Mouse (Mus musculus) forebrain, embryonic 14.5 days (tissue): ENCODE measurements at regions not wholly inside any gene's neighbourhood (a gene's known extent, or its start where the extent isn't known, plus 50 kb on each side); places are given as distances from the start of the nearest gene placed in this dataset.
A peak's percentile ranks its signal among the peaks of the same experiment; 100 is the strongest.

Source experiments
- ATAC-seq: fragments of 200-750 bp; cut with Nextera tagmentation; 2 replicates; pipeline ENCODE4 v1.8.0; 2017; ENCODE audit warnings: mild to moderate bottlenecking, moderate library complexity
- DNase-seq: peaks from one replicate; pipeline ENCODE4 v3.0.0-alpha.2; 2015; ENCODE audit warnings: low spot score
- H3K27ac ChIP-seq: fragments of 300-500 bp; sonication (generic); 2 replicates; pipeline ENCODE4 v1.5.1; 2014; ENCODE audit warnings: low read depth, mild to moderate bottlenecking, control low read depth, low read length, moderate library complexity
- H3K27me3 ChIP-seq: fragments of 300-500 bp; sonication (generic); replicated peaks from 2 replicates; pipeline ENCODE4 v1.6.1; 2014; ENCODE audit warnings: low read length, control low read depth, mixed read lengths; ENCODE audit not compliant: control insufficient read depth, insufficient read depth
- H3K36me3 ChIP-seq: fragments of 300-500 bp; sonication (generic); 2 replicates; pipeline ENCODE4 v1.6.1; 2014; ENCODE audit warnings: low read length, control low read depth; ENCODE audit not compliant: control insufficient read depth, insufficient read depth
- H3K4me1 ChIP-seq: fragments of 300-500 bp; sonication (generic); 2 replicates; pipeline ENCODE4 v1.6.1; 2014; ENCODE audit warnings: antibody characterized with exemption, low read length, control low read depth; ENCODE audit not compliant: control insufficient read depth, insufficient read depth
- H3K4me2 ChIP-seq: fragments of 300-500 bp; sonication (generic); 2 replicates; pipeline ENCODE4 v1.6.1; 2014; ENCODE audit warnings: mild to moderate bottlenecking, control low read depth, low read length
- H3K4me3 ChIP-seq: fragments of 300-500 bp; sonication (generic); 2 replicates; pipeline ENCODE4 v1.5.1; 2014; ENCODE audit warnings: low read depth, low read length, control low read depth
- H3K9ac ChIP-seq: fragments of 300-500 bp; sonication (generic); 2 replicates; pipeline ENCODE4 v1.6.1; 2014; ENCODE audit warnings: mild to moderate bottlenecking, low read length, control low read depth, moderate library complexity
- H3K9me3 ChIP-seq: fragments of 300-500 bp; sonication (generic); replicated peaks from 2 replicates; pipeline ENCODE4 v1.6.1; 2016; ENCODE audit warnings: low read length, control low read depth, mixed read lengths; ENCODE audit not compliant: control insufficient read depth
- whole genome bisulfite sequencing: fragments of 180-500 bp; shearing (Covaris S2); extraction: QIAGEN DNeasy Blood & Tissue Kit; methylation state at CpG from one replicate; pipeline ENCODE4 v1.1.7; 2014; 5-methylcytosine and 5-hydroxymethylcytosine counted together

DNA sequence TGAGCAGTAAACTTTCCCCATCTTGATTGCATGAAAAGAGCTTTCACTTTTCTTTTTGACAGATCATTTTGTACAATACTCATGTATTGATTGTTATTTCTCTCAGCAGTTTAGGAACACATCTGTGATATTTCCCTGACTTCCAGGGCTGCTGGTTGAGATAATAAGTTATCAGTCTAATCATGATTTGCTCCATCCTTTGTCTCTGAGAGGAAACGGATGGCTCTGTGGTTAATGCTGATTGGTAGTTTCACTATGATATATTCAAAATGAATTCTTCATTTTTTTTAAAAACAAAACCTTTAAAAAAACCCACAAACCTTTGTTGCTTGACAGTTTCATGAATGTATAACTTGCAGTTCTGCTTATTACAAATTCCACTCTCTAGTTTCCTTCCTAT is 160.8 kb downstream of the Pdgfra start:
- no peak overlapping the region for H3K4me2 ChIP-seq
- DNase-seq (no peak), ATAC-seq (no peak)
- H3K9me3 ChIP-seq: no peaks in the 10 kb centered on the region
- H3K4me3 ChIP-seq: no peak overlapping the region
- 89% methylated on average over 1 of the region's 1 CpGs for WGBS
- H3K4me1 ChIP-seq: no peaks in the 10 kb centered on the region
- no peaks in the 10 kb centered on the region for H3K36me3 ChIP-seq
- no peak overlapping the region for H3K9ac ChIP-seq
- no peaks in the 10 kb centered on the region for H3K27me3 ChIP-seq
- no peak overlapping the region for H3K27ac ChIP-seq

DNA sequence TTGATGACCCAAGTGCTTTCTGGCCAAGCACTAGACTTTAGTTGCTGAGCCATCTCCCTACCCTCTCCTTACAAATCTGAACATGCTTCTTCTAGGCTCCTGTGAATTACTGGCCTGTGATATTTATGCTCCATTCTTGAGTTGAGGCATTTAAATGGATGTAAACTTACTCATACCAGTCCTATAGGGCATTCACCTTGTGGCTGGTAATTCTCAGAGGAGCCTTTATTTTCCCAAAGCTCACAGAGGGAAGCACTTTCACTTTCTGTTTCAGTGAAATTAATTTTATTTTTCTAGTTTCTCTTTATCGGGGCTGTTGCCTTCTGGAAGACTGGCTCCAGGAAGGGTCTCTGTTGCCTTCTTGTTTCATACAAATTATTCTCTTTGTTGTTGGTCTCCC is 163.9 kb downstream of the Pdgfra start:
- DNase-seq: no peak
- no peak overlapping the region for H3K27ac ChIP-seq
- ATAC-seq: no peak
- H3K27me3 ChIP-seq: no peaks in the 10 kb centered on the region
- H3K36me3 ChIP-seq: no peaks in the 10 kb centered on the region
- no peak overlapping the region for H3K9ac ChIP-seq
- no peaks in the 10 kb centered on the region for H3K4me1 ChIP-seq
- 93% methylated on average over 1 of the region's 1 CpGs for WGBS
- no peaks in the 10 kb centered on the region for H3K9me3 ChIP-seq
- no peak overlapping the region for H3K4me2 ChIP-seq
- no peak overlapping the region for H3K4me3 ChIP-seq

DNA sequence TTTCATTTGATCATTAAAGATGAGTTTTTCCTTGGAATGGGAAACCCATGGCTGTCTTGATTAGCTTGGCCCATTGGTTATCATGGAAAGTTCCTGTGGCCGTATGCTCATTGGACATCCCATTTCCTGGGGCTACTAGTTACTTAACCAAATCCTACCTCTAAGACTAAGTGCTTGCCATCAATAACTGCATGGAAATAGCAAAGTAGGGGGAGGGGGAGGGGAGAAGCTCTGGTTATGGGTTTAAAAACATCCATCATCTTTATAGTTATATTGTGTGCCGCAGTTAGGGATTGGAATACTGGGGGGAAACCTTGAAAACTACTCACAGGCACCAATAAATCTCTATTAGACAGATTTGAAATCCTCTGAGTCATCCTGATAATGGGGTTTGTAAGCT is 168.4 kb downstream of the Pdgfra start:
- WGBS: 94% methylated on average over 2 of the region's 2 CpGs
- H3K4me1 ChIP-seq: no peaks in the 10 kb centered on the region
- no peak overlapping the region for H3K9ac ChIP-seq
- no peaks in the 10 kb centered on the region for H3K27me3 ChIP-seq
- ATAC-seq (no peak), DNase-seq (no peak)
- no peak overlapping the region for H3K4me3 ChIP-seq
- H3K27ac ChIP-seq: no peak overlapping the region
- no peak overlapping the region for H3K4me2 ChIP-seq
- H3K36me3 ChIP-seq: no peaks in the 10 kb centered on the region
- H3K9me3 ChIP-seq: no peaks in the 10 kb centered on the region

DNA sequence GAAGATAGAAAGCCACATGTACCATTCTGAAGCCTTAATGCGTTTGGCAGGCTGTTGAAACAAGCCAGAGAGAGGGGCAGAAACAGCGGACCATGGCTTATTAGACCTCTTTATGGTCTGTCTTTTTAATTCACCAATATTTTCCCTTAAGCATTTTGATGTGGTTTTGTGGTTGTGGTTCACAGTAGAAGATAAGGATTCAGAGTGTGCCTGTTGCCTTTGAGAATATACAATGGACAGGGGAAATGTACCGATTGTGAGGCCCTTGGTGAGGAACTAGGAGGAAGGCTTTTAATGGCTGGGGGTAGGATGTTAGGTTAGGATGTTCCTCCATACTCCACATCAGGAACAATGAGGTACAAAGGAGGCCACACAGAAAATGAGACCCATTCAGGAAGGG is 182.0 kb downstream of the Pdgfra start:
- no peaks in the 10 kb centered on the region for H3K36me3 ChIP-seq
- no peak overlapping the region for H3K27ac ChIP-seq
- WGBS: 93% methylated on average over 3 of the region's 3 CpGs
- H3K4me3 ChIP-seq: no peak overlapping the region
- H3K4me2 ChIP-seq: no peak overlapping the region
- no peaks in the 10 kb centered on the region for H3K9me3 ChIP-seq
- no peak for ATAC-seq
- no peak overlapping the region for H3K9ac ChIP-seq
- no peaks in the 10 kb centered on the region for H3K27me3 ChIP-seq
- no peak for DNase-seq
- H3K4me1 ChIP-seq: no peaks in the 10 kb centered on the region

DNA sequence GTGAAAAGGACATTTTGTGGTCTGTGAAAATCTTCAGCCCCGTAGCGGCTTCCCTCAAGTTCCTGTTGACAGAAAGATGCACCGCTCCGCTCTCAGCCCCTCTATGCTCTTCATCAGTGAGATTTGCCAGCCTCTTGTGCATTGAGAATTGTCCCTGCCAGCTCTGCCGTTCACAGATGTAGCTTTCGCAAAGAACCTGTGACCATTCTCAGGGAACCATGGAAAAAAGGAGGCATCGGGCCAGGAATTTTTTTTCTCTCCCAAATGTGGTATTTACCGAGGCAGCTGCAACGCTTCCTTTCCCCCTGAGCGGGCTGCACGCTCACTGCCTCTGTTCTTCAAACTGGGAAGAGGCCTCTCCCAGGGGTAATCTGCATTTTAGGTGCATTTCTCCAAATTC is 184.4 kb downstream of the Pdgfra start:
- Histone ChIP-seq H3K9me3 (no peaks in the 10 kb centered on the region), H3K36me3 (no peaks in the 10 kb centered on the region), H3K27me3 (no peaks in the 10 kb centered on the region), H3K4me1 (no peaks in the 10 kb centered on the region), H3K4me2 (no peak overlapping the region), H3K4me3 (no peak overlapping the region), H3K27ac (no peak overlapping the region), H3K9ac (no peak overlapping the region)
- ATAC-seq (no peak), DNase-seq (peak; percentile 46)
- WGBS: 60% methylated on average over 11 of the region's 11 CpGs

DNA sequence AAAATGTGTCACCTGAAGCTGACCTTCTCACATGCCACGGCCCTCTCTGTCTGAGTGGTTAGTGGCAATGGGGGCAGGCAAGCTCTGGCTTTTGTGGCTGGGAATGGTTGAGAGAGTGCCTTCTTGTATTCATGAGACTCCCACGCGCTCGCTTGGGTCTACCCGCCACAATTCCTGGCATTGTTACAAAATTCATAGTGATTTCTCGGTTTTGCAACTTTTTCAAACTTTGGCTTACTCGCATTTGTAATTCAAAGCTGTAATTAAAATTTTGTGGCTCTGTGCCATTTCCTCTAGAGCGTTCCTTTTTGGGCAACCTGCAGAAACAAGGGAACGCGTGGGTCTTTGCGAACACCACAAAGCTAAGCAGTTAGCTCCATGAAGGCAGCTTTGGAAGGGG is 186.3 kb downstream of the Pdgfra start:
- Histone ChIP-seq H3K4me2 (no peak overlapping the region), H3K27me3 (peaks cover 3% of the 10 kb centered on the region; the same call in 1 of the 2 replicates), H3K9ac (no peak overlapping the region), H3K27ac (no peak overlapping the region), H3K4me1 (no peaks in the 10 kb centered on the region), H3K4me3 (no peak overlapping the region), H3K36me3 (no peaks in the 10 kb centered on the region), H3K9me3 (no peaks in the 10 kb centered on the region)
- DNase-seq (peak; percentile 22), ATAC-seq (no peak)
- 77% methylated on average over 11 of the region's 11 CpGs for WGBS

DNA sequence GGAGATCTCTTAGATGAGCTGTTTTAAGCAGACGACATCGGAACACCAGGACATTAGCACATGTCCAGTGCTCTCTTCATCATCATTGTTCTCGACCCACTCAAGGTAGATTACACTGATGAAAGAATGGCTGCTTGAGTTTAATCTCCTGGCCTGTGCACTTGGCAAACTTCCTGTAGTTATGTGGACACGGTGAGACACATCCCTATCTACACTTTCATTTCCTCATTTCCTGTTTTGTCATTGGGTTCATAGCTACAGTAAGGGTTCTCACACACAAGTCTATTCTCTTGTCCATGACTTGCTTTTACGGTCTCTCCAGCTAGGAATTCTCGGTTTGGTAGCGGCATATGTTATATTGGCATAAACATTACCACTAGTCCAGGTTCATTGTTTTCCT is 190.5 kb downstream of the Pdgfra start:
- H3K9ac ChIP-seq: no peak overlapping the region
- no peaks in the 10 kb centered on the region for H3K36me3 ChIP-seq
- H3K4me3 ChIP-seq: no peak overlapping the region
- no peak for ATAC-seq
- H3K27me3 ChIP-seq: peaks cover 25% of the 10 kb centered on the region
- 96% methylated on average over 7 of the region's 7 CpGs for WGBS
- no peak overlapping the region for H3K4me2 ChIP-seq
- no peak for DNase-seq
- H3K9me3 ChIP-seq: no peaks in the 10 kb centered on the region
- no peaks in the 10 kb centered on the region for H3K4me1 ChIP-seq
- H3K27ac ChIP-seq: no peak overlapping the region

DNA sequence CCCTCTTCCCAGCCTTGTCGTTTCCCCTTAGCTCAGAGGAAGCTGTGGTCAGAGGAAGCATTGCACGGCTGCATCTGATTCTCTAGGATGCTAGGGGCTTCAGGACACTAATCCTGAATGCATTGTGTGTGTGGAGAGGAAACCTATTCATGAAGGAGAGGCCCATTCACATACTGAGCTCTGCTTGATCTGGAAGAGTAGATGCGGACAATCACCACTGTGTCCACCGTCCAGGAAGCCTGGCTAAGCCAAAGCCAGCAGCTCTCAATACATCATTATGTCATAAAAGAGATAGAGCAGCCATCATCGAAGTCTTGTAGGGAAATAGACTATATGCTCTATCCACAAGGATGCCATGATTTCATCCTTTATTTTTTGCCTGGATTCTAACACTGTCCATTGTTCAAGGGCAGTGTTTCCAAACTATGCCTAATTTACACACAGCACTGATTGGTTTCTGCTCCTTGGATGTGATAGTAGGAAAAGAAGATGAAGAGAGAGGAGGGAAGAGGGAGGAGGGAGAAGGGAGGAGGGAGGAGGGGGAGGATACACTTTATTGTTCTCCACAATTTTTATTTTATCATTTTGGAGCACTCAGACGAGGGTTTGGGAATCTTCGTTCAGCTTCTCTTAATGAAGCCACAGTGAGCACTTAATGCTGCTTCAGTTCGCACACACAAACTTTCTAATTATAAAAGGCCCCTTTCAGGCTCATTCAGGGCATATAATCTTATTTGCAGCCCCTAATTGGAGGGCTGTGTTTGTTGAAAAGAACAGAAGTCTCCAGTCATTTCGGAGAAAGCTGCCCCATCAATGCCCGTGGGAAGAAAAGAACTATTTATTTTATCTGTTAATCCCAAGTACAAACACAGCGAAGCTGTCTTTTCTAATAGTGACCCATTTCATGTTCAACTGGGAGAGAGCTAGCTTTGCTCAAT is 195.0 kb downstream of the Pdgfra start:
- peaks cover 57% of the 10 kb centered on the region for H3K27me3 ChIP-seq
- no peaks in the 10 kb centered on the region for H3K36me3 ChIP-seq
- DNase-seq: peak; percentile 80
- 4% methylated on average over 11 of the region's 11 CpGs for WGBS
- no peak overlapping the region for H3K4me3 ChIP-seq
- H3K9me3 ChIP-seq: no peaks in the 10 kb centered on the region
- H3K9ac ChIP-seq: no peak overlapping the region
- no peaks in the 10 kb centered on the region for H3K4me1 ChIP-seq
- peak; percentile 67; the same call in 1 of the 2 replicates for ATAC-seq
- no peak overlapping the region for H3K27ac ChIP-seq
- H3K4me2 ChIP-seq: no peak overlapping the region

DNA sequence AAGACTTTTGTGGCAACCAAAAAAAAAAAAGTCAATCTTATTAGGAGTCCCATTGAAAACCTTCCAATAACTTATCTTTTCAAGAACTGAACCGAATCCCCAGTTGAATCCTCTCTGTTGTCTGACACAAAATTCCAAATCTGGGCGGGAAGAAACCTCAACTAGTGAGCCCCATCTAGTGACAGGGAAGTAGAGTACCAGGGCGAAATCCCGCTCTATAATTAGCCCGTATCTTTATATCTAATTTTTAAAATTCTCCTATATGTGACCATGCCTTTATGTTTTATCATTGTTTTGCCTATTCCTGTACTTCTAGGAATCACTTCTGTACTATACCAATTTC is 195.7 kb downstream of the Pdgfra start:
- Histone ChIP-seq H3K4me1 (no peaks in the 10 kb centered on the region), H3K27me3 (peaks cover 57% of the 10 kb centered on the region), H3K4me2 (no peak overlapping the region), H3K9me3 (no peaks in the 10 kb centered on the region), H3K4me3 (no peak overlapping the region), H3K36me3 (no peaks in the 10 kb centered on the region), H3K9ac (no peak overlapping the region), H3K27ac (no peak overlapping the region)
- ATAC-seq (peak; percentile 4; the same call in 1 of the 2 replicates), DNase-seq (no peak)
- WGBS: 10% methylated on average over 5 of the region's 5 CpGs
